Mouse (Mus musculus): ENCODE measurements at regions not wholly inside any gene's neighbourhood (a gene's known extent, or its start where the extent isn't known, plus 50 kb on each side); places are given as distances from the start of the nearest gene placed in this dataset.
"Not testable (repeated sequence)": the region's sequence is repeated elsewhere in the genome, so short reads cannot be mapped to it uniquely, and the experiment has no call there.

DNA sequence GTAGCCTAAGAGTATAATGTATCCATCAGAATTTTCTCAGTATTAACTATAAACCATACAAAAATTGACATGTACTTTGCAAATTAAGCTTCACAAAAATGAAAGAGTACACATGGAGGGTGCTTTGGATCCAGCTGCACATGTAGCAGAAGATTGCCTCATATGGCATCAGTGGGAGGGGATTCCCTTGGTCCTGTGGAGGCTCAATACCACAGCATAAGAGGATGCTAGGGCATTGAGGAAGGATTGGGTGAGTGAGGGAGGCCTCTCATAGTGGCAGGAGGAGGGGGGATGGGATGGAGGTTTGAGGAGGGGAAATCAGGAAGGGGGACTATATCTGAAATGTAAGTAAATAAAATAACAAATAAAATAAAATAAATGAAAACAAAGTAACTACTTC lies 301.7 kb upstream of the Cntn5 start:
- no peak for DNase-seq (ENCODE audit: low read depth, low spot score)

GRCm38 (mm10) chr9:11192183-11192582 lies 287.6 kb upstream of the Cntn5 start:
- DNase-seq (ENCODE audit: low read depth, low spot score) = no peak

DNA sequence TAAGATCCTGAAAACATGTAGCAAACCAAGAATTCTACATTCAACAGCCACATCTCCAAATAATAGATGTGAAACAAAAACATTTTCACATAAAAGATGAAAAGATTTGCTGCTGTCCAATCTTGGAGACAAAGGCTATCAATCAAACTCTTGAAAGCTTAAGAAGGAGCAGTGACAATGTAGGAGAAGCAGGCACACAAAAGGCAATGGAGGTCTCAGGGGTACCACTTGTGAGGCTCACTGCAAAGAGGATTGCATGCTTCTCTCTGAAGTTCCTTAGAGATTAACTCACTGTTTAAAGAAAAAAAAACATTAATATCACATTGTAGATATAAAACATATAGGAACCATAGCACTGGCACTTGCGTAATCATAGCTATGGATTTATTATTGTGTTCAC lies 241.2 kb upstream of the Cntn5 start:
- no peak for DNase-seq (ENCODE audit: low read depth, low spot score)

DNA sequence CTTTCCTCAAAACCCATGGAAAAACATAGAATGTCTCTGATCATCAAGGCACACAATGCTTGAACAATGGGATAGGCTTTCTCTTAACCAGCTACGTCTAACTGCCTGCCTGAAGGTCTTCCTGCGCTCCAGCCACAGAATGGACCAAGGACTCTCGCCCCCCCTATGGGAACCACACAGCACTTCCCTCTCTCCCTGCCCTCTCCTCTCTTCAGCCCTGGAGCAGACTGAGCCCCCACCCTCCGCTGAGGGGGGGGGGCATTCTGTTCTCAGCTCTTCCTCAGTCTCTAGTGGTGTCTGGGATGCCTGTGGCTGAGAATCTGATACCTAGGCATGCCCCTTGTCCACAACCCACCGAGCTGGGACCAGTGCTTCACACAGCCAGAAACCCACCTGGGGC lies 222.3 kb upstream of the Cntn5 start:
- no peak for DNase-seq (ENCODE audit: low read depth, low spot score)

GRCm38 (mm10) chr9:11119153-11119552 lies 214.6 kb upstream of the Cntn5 start:
- no peak for DNase-seq (ENCODE audit: low read depth, low spot score)

DNA sequence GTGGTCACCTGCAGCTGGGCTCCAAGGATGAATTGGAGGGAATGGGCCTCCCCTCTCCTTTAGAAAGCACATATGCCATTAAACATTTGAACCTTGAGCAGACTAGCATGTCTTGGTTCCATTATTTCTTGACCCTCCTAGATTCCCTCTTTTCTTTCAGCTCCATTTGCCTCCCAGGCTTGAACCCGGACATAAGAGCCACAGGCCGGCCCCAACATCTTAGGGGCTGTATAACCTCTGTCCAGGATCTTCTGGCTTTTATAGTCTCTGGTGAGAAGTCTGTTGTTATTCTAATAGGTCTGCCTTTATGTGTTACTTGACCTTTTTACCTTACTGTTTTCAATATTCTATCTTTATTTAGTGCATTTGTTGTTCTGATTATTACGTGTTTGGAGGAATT lies 203.3 kb upstream of the Cntn5 start:
- not testable (repeated sequence) for DNase-seq (ENCODE audit: low read depth, low spot score)

GRCm38 (mm10) chr9:11107212-11107611 lies 202.6 kb upstream of the Cntn5 start:
- DNase-seq (ENCODE audit: low read depth, low spot score) = not testable (repeated sequence)

GRCm38 (mm10) chr9:11106268-11106667 lies 201.7 kb upstream of the Cntn5 start:
- no peak for DNase-seq (ENCODE audit: low read depth, low spot score)

DNA sequence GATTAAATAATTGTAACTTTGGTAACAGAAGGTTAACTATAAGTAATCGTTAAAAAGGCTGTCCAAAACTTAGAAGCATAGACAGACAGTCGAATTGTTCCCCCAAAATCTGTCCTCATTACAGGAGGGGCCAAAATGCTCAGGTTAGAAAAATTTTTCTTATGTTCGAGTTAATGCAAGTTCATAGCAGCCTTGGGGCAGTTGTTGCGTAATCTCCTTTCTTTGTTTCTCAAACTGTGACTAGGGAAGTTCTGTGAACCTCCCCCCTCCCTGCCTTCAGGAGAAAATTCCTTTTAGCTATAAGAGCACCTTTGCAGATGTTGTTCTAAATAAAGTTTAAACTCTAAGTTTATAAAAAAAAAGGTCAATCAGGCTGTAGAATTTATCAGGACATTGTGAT lies 198.9 kb upstream of the Cntn5 start:
- DNase-seq (ENCODE audit: low read depth, low spot score) = no peak

GRCm38 (mm10) chr9:11092874-11093273 lies 188.3 kb upstream of the Cntn5 start:
- DNase-seq (ENCODE audit: low read depth, low spot score) = no peak

DNA sequence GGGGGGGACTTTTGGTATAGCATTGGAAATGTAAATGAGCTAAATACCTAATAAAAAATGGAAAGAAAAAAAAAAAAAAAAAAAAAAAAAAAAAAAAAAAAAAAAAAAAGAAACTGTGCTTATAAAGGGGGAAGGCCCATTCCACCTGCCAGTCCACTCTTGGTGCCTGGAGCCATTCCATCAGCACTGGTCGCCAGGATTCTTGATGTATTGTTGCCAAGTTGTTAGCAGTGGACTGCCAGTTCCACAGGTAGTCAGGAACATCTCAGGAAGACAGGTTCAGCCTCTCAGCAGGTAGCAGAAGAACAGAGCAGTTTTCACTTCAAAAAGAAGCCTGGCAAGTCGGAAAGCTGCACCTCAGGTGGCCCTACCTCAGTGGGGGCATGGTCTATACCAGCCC lies 162.6 kb upstream of the Cntn5 start:
- not testable (repeated sequence) for DNase-seq (ENCODE audit: low read depth, low spot score)

DNA sequence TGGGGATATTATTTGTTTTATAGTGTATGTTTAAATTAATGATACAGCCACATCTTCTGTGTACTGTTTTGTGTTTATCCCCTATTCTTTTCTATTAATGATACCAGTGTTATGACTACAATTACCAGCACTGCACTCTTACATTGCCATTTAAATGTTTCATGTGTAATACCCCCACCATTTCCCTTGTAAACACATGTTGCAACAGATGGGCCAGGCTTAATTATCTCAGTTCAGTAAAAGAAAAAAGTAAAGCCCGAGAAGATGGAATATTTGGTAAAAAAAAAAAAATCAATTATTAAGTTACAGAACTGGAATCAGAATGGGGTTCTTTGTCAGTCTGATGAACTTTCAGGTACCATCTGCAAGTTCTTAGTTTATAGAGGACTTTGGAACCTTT lies 158.3 kb upstream of the Cntn5 start:
- no peak for DNase-seq (ENCODE audit: low read depth, low spot score)

Measured in retina, adult 2 months (tissue).